Mouse (Mus musculus) thymus, adult 2 months (tissue): ENCODE data around the gene Tec.

Experiments used
- CTCF ChIP-seq: fragments of 200-500 bp; IDR thresholded peaks from 2 replicates; pipeline ENCODE4 v1.5.1; 2012; ENCODE audit warnings: mild to moderate bottlenecking, control low read depth, low read length, moderate library complexity, borderline replicate concordance; ENCODE audit not compliant: control insufficient read depth, poor library complexity, insufficient read depth; ENCODE audit errors: extremely low read depth
- POLR2A ChIP-seq: fragments of 200-500 bp; IDR thresholded peaks from 2 replicates; pipeline ENCODE4 v1.6.1; 2012; ENCODE audit warnings: mild to moderate bottlenecking, low read length, control low read depth, moderate library complexity; ENCODE audit not compliant: control insufficient read depth, poor library complexity, insufficient read depth; ENCODE audit errors: extremely low read depth

GRCm38 (mm10) chr5:72743103-72743502, 125.2 kb downstream of the Tec start:
- no peak for TF ChIP-seq CTCF
- no peak for TF ChIP-seq POLR2A
